Mouse (Mus musculus): ENCODE data around the gene Clasp2.
A peak's percentile ranks its signal among the peaks of the same experiment; 100 is the strongest.
"Not testable (repeated sequence)": the region's sequence is repeated elsewhere in the genome, so short reads cannot be mapped to it uniquely, and the experiment has no call there.

Clasp2 gene

GRCm38 (mm10) chr9:113741108-113741636 lies at the start of gene Clasp2:
TSS of gene Clasp2 (plus strand) at chr9:113741473.
- DNase-seq (ENCODE audit: low read depth): peak; percentile 87

- DNase-seq (ENCODE audit: low read depth): no peak
Observed at GRCm38 (mm10) chr9:113701441-113702160, 39.7 kb upstream of the Clasp2 start.

- DNase-seq (ENCODE audit: low read depth): peak; percentile 87
Observed at GRCm38 (mm10) chr9:113706108-113706507, 35.2 kb upstream of the Clasp2 start.

GRCm38 (mm10) chr9:113706841-113707240 lies 34.4 kb upstream of the Clasp2 start:
- peak; percentile 57 for DNase-seq (ENCODE audit: low read depth)

GRCm38 (mm10) chr9:113707481-113708360 lies 33.6 kb upstream of the Clasp2 start, which contains the start of gene Pdcd6ip:
TSS of gene Pdcd6ip (minus strand) at chr9:113708259.
- DNase-seq (ENCODE audit: low read depth): peak; percentile 88

GRCm38 (mm10) chr9:113708361-113709280 lies 32.7 kb upstream of the Clasp2 start:
- DNase-seq (ENCODE audit: low read depth): peak; percentile 35

- no peak for DNase-seq (ENCODE audit: low read depth)
Observed at GRCm38 (mm10) chr9:113710871-113711270, 30.4 kb upstream of the Clasp2 start.

GRCm38 (mm10) chr9:113719063-113719462 lies 22.2 kb upstream of the Clasp2 start:
- DNase-seq (ENCODE audit: low read depth): peak; percentile 60

GRCm38 (mm10) chr9:113724646-113725045 lies 16.6 kb upstream of the Clasp2 start:
- DNase-seq (ENCODE audit: low read depth): peak; percentile 41

- DNase-seq (ENCODE audit: low read depth): not testable (repeated sequence)
Observed at GRCm38 (mm10) chr9:113725609-113726008, 15.7 kb upstream of the Clasp2 start.

GRCm38 (mm10) chr9:113726131-113726530 lies 15.1 kb upstream of the Clasp2 start:
- DNase-seq (ENCODE audit: low read depth): no peak

- DNase-seq (ENCODE audit: low read depth): no peak
Observed at GRCm38 (mm10) chr9:113726991-113727680, 14.1 kb upstream of the Clasp2 start.

- no peak for DNase-seq (ENCODE audit: low read depth)
Observed at GRCm38 (mm10) chr9:113731540-113731939, 9.7 kb upstream of the Clasp2 start.

- no peak for DNase-seq (ENCODE audit: low read depth)
Observed at GRCm38 (mm10) chr9:113735920-113736319, 5.4 kb upstream of the Clasp2 start.

- no peak for DNase-seq (ENCODE audit: low read depth)
Observed at GRCm38 (mm10) chr9:113738021-113738420, 3.3 kb upstream of the Clasp2 start.

GRCm38 (mm10) chr9:113738941-113739340 lies 2.3 kb upstream of the Clasp2 start:
- no peak for DNase-seq (ENCODE audit: low read depth)

GRCm38 (mm10) chr9:113741637-113742137 lies 414 bp downstream of the Clasp2 start:
- peak; percentile 53 for DNase-seq (ENCODE audit: low read depth)

GRCm38 (mm10) chr9:113742361-113742794 lies 1.1 kb downstream of the Clasp2 start:
- DNase-seq (ENCODE audit: low read depth): peak; percentile 75

- DNase-seq (ENCODE audit: low read depth): peak; percentile 68
Observed at GRCm38 (mm10) chr9:113743291-113743690, 2.0 kb downstream of the Clasp2 start.

GRCm38 (mm10) chr9:113749356-113749755 lies 8.1 kb downstream of the Clasp2 start:
- no peak for DNase-seq (ENCODE audit: low read depth)
